Mouse (Mus musculus): ENCODE data around the gene Pxn.

DNA sequence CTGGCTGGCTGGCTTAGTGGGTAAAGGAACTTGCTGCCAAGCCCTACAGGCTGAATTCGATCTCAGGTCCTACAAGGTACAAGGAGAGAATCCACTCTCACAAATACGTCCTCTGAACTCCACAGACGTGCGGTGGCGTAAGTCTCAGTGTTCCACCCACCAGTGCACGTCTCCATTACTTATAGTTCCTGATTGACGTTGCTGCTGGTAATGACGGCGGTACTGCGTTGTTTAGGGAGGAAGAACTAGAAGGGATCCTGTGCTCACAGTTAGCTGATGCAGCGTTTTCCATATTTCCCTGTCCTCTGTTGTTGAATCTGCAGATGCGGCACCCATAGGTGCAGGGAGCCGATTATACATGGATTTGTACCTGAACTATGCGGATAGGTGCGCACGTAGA, 7.2 kb downstream of the Pxn start:
- no peak for TF ChIP-seq POLR2A (IDR thresholded peaks at IDR 0.05; ENCODE audit: borderline replicate concordance, insufficient read depth, low read length)
- TF ChIP-seq CTCF (IDR thresholded peaks at IDR 0.05; ENCODE audit: borderline replicate concordance, insufficient read depth, low read depth, low read length): no peak

Measured in cerebellum, adult 2 months (tissue).